Mouse (Mus musculus): ENCODE data around the gene Soat2. TPM values are rescaled to one million over a fixed set of nuclear protein-coding genes. Genes with fewer than 3 reads are reported as not detected.

Soat2 gene
- polyA plus RNA-seq, 1 experiment from 2014 or later = 0.42 TPM

DNA sequence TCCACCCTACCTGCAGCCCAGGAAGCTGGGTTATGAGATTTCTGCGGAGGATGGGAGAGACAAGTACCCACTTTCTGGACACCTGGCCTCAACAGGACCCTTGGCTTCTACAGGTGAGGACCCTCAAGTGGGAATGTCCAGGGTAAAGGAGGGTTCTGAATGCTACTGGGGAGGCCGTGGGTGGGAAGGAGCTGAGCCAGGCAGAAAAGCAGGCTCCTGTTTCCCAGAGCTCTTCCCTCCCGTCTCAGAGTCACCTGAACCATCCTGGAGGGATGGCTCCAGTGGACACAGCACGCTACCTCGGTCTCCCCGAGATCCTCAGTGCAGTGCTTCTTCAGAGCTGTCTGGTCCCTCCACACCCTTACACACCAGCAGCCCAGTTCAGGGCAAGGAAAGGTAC lies 38.1 kb upstream of the Soat2 start:
- H3K36me3 ChIP-seq (ENCODE audit: control insufficient read depth, insufficient read depth) = peaks cover 40% of the 10 kb centered on the region
- no peak overlapping the region for H3K4me3 ChIP-seq (ENCODE audit: low read length)
- no peak overlapping the region for H3K9ac ChIP-seq (ENCODE audit: low read length)
- no peaks in the 10 kb centered on the region for H3K9me3 ChIP-seq (replicated peaks; ENCODE audit: control insufficient read depth, low read length)
- no peak overlapping the region for H3K27ac ChIP-seq (ENCODE audit: low read length)
- no peaks in the 10 kb centered on the region for H3K27me3 ChIP-seq (ENCODE audit: control insufficient read depth, insufficient read depth, low read length)
- no peak for ATAC-seq (replicated peaks; ENCODE audit: extremely low read depth, insufficient read depth, low FRiP score)
- 91% methylated on average over 6 of the region's 6 CpGs for WGBS
- H3K4me2 ChIP-seq (ENCODE audit: low read depth, low read length) = no peak overlapping the region
- peaks cover 21% of the 10 kb centered on the region for H3K4me1 ChIP-seq (ENCODE audit: control insufficient read depth, insufficient read depth, low read length)

GRCm38 (mm10) chr15:102112827-102113226 lies 37.5 kb upstream of the Soat2 start:
- H3K9ac ChIP-seq (ENCODE audit: low read length) = no peak overlapping the region
- H3K27ac ChIP-seq (ENCODE audit: low read length) = no peak overlapping the region
- H3K4me1 ChIP-seq (ENCODE audit: control insufficient read depth, insufficient read depth, low read length) = peaks cover 16% of the 10 kb centered on the region
- peaks cover 40% of the 10 kb centered on the region for H3K36me3 ChIP-seq (ENCODE audit: control insufficient read depth, insufficient read depth)
- H3K4me2 ChIP-seq (ENCODE audit: low read depth, low read length) = no peak overlapping the region
- no peak overlapping the region for H3K4me3 ChIP-seq (ENCODE audit: low read length)
- H3K9me3 ChIP-seq (replicated peaks; ENCODE audit: control insufficient read depth, low read length) = no peaks in the 10 kb centered on the region
- no peaks in the 10 kb centered on the region for H3K27me3 ChIP-seq (ENCODE audit: control insufficient read depth, insufficient read depth, low read length)
- WGBS = 72% methylated on average over 8 of the region's 8 CpGs
- no peak for ATAC-seq (replicated peaks; ENCODE audit: extremely low read depth, insufficient read depth, low FRiP score)

- Histone ChIP-seq H3K9ac (ENCODE audit: low read length) (no peak overlapping the region), H3K27ac (ENCODE audit: low read length) (no peak overlapping the region), H3K4me3 (ENCODE audit: low read length) (no peak overlapping the region), H3K4me2 (ENCODE audit: low read depth, low read length) (no peak overlapping the region), H3K36me3 (ENCODE audit: control insufficient read depth, insufficient read depth) (peaks cover 40% of the 10 kb centered on the region), H3K27me3 (ENCODE audit: control insufficient read depth, insufficient read depth, low read length) (no peaks in the 10 kb centered on the region), H3K9me3 (replicated peaks; ENCODE audit: control insufficient read depth, low read length) (no peaks in the 10 kb centered on the region), H3K4me1 (ENCODE audit: control insufficient read depth, insufficient read depth, low read length) (peaks cover 10% of the 10 kb centered on the region)
- WGBS = 87% methylated on average over 4 of the region's 4 CpGs
- no peak for ATAC-seq (replicated peaks; ENCODE audit: extremely low read depth, insufficient read depth, low FRiP score)
Measured at GRCm38 (mm10) chr15:102113674-102114073, 36.7 kb upstream of the Soat2 start.

DNA sequence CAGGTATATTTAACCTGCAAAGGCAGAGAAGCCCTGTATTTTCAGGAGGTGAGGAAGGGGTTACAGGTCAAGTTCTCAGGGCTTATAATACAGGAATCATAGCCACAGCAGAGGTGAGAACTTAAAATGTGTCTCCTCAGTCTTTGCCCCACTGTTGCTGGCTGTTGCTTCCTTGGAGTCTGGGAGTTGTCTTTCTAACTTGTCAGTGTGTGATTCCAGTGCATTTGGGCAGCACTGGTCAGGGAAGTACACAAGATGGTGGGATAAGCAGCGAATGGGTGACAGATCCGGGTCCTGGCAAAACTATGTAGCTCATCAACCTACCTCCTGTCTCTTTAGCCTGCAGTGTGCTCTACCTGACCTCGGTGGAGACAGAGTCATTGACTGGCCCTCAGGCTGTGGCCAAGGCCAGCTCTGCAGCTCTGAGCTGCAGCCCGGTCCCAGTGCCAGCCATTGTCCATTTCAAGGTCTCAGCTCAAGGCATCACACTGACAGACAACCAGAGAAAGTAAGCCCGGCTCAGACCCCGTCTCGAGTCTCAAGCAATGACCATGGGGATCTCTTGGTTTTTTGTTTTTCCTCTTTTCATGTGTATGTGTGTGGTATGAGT lies 35.6 kb upstream of the Soat2 start:
- Histone ChIP-seq H3K9me3 (replicated peaks; ENCODE audit: control insufficient read depth, low read length) (no peaks in the 10 kb centered on the region), H3K27ac (ENCODE audit: low read length) (no peak overlapping the region), H3K36me3 (ENCODE audit: control insufficient read depth, insufficient read depth) (peaks cover 35% of the 10 kb centered on the region), H3K9ac (ENCODE audit: low read length) (no peak overlapping the region), H3K27me3 (ENCODE audit: control insufficient read depth, insufficient read depth, low read length) (no peaks in the 10 kb centered on the region), H3K4me3 (ENCODE audit: low read length) (no peak overlapping the region), H3K4me2 (ENCODE audit: low read depth, low read length) (no peak overlapping the region), H3K4me1 (ENCODE audit: control insufficient read depth, insufficient read depth, low read length) (peaks cover 2% of the 10 kb centered on the region; the same call in 1 of the 2 replicates)
- ATAC-seq (replicated peaks; ENCODE audit: extremely low read depth, insufficient read depth, low FRiP score) = no peak
- 83% methylated on average over 7 of the region's 7 CpGs for WGBS

DNA sequence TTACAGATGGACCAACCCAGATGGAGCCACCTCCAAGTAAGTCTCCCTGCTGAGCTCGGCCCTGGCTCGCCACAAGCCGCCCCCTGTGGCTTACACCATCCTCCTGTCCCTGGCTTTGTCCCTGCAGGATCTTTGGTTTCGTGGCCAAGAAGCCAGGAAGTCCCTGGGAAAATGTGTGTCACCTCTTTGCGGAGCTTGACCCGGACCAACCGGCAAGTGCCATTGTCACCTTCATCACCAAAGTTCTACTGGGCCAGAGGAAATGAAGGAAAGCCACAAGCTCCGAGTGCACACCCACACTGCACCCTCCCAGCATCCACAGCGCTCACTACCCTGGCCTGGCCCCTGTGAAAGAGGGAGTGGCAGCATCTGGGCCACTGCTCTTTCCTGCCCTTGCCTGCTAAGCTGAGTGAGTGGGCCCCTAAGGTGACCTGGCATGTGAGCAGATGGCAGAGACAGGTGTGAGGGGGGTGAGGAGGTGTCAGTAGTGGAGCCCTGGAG lies 34.5 kb upstream of the Soat2 start:
- H3K4me2 ChIP-seq (ENCODE audit: low read depth, low read length) = no peak overlapping the region
- peaks cover 28% of the 10 kb centered on the region for H3K36me3 ChIP-seq (ENCODE audit: control insufficient read depth, insufficient read depth)
- H3K4me1 ChIP-seq (ENCODE audit: control insufficient read depth, insufficient read depth, low read length) = peaks cover 2% of the 10 kb centered on the region; the same call in 1 of the 2 replicates
- no peak overlapping the region for H3K4me3 ChIP-seq (ENCODE audit: low read length)
- H3K9ac ChIP-seq (ENCODE audit: low read length) = no peak overlapping the region
- no peaks in the 10 kb centered on the region for H3K27me3 ChIP-seq (ENCODE audit: control insufficient read depth, insufficient read depth, low read length)
- H3K9me3 ChIP-seq (replicated peaks; ENCODE audit: control insufficient read depth, low read length) = no peaks in the 10 kb centered on the region
- no peak overlapping the region for H3K27ac ChIP-seq (ENCODE audit: low read length)
- 71% methylated on average over 9 of the region's 9 CpGs for WGBS
- no peak for ATAC-seq (replicated peaks; ENCODE audit: extremely low read depth, insufficient read depth, low FRiP score)

- Histone ChIP-seq H3K4me3 (ENCODE audit: low read length) (no peak overlapping the region), H3K36me3 (ENCODE audit: control insufficient read depth, insufficient read depth) (peaks cover 22% of the 10 kb centered on the region), H3K9ac (ENCODE audit: low read length) (no peak overlapping the region), H3K4me2 (ENCODE audit: low read depth, low read length) (no peak overlapping the region), H3K9me3 (replicated peaks; ENCODE audit: control insufficient read depth, low read length) (no peaks in the 10 kb centered on the region), H3K4me1 (ENCODE audit: control insufficient read depth, insufficient read depth, low read length) (peaks cover 2% of the 10 kb centered on the region; the same call in 1 of the 2 replicates), H3K27me3 (ENCODE audit: control insufficient read depth, insufficient read depth, low read length) (no peaks in the 10 kb centered on the region), H3K27ac (ENCODE audit: low read length) (no peak overlapping the region)
- no peak for ATAC-seq (replicated peaks; ENCODE audit: extremely low read depth, insufficient read depth, low FRiP score)
- 66% methylated on average over 11 of the region's 11 CpGs for WGBS
Measured at GRCm38 (mm10) chr15:102116753-102117415, 33.4 kb upstream of the Soat2 start.

DNA sequence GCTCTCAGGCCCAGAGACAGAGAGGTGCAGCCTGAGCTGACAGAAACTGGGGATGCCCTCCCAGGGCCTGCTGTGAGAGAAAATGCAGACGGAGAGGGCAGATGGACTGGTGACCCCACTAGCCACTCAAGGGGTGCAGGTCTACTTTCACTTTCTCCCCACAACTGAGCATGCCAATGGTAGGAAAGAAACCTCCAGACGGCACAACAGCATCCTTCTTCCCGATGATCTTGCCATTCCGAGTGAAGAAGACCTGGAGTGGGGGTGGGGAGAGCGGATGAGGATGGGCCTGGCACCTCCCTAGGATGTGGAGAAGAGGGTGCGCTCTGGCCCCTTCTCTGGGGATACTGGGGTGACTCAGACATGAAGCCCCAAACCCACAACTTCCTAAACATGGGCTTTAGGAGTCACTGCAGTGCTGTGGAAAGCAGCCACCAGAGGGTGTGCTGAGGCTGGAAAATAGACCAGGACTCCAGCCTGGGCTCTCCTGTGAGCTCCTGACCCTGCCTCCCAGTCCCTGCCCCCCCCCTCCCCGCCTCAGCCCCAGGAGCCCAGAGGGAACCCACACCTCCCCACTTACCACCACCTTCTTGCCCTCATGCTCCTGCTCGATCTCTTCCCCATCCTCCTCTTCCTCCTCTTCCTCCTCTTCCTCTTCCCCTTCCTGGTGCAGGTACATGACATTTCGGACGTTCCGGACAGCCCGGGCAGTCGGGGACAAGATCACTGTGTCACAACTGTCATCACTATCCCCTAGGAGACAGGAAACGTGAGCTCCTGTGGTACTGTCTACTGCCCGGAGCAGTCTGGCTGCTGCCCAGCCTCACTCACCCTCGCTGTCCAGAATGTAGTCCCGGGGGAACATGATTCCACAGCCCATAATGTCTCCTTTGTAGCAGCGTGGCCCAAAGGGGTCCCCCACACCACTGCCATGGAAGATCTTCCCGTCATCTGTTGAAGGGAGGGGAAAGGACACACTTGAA lies 32.6 kb upstream of the Soat2 start:
- WGBS = 63% methylated on average over 19 of the region's 19 CpGs
- peaks cover 2% of the 10 kb centered on the region; the same call in 1 of the 2 replicates for H3K4me1 ChIP-seq (ENCODE audit: control insufficient read depth, insufficient read depth, low read length)
- no peak for ATAC-seq (replicated peaks; ENCODE audit: extremely low read depth, insufficient read depth, low FRiP score)
- peaks cover 18% of the 10 kb centered on the region for H3K36me3 ChIP-seq (ENCODE audit: control insufficient read depth, insufficient read depth)
- no peaks in the 10 kb centered on the region for H3K27me3 ChIP-seq (ENCODE audit: control insufficient read depth, insufficient read depth, low read length)
- H3K9ac ChIP-seq (ENCODE audit: low read length) = no peak overlapping the region
- H3K9me3 ChIP-seq (replicated peaks; ENCODE audit: control insufficient read depth, low read length) = no peaks in the 10 kb centered on the region
- no peak overlapping the region for H3K27ac ChIP-seq (ENCODE audit: low read length)
- H3K4me2 ChIP-seq (ENCODE audit: low read depth, low read length) = no peak overlapping the region
- H3K4me3 ChIP-seq (ENCODE audit: low read length) = no peak overlapping the region

DNA sequence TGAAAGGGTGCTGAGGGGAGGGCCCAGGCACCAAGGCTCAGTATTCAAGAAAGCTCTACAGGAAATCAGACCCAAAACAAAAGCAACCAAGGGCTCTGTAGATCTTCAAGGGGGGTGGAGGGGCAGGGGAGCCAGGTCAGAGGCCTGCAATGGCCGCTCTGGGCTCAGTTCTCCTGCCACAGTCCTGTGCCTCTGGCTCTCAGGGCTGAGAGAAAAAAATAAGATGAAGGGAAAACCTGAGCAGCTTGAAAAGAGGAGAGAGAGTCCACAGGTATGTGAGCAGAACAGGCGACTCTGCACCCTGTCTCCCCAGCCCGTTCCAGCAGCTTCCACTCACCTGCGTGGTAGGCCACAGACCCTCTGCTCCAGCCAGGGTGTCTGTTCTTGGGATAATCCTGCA lies 31.7 kb upstream of the Soat2 start:
- Histone ChIP-seq H3K27ac (ENCODE audit: low read length) (no peak overlapping the region), H3K9ac (ENCODE audit: low read length) (no peak overlapping the region), H3K36me3 (ENCODE audit: control insufficient read depth, insufficient read depth) (peaks cover 15% of the 10 kb centered on the region), H3K9me3 (replicated peaks; ENCODE audit: control insufficient read depth, low read length) (no peaks in the 10 kb centered on the region), H3K27me3 (ENCODE audit: control insufficient read depth, insufficient read depth, low read length) (no peaks in the 10 kb centered on the region), H3K4me3 (ENCODE audit: low read length) (no peak overlapping the region), H3K4me2 (ENCODE audit: low read depth, low read length) (no peak overlapping the region), H3K4me1 (ENCODE audit: control insufficient read depth, insufficient read depth, low read length) (peaks cover 2% of the 10 kb centered on the region; the same call in 1 of the 2 replicates)
- WGBS = 89% methylated on average over 4 of the region's 4 CpGs
- no peak for ATAC-seq (replicated peaks; ENCODE audit: extremely low read depth, insufficient read depth, low FRiP score)

Data from heart, embryonic 16.5 days (tissue).